Mouse (Mus musculus) T-helper 17 cell (primary cell): ENCODE data around the gene Prlr.

ENCODE experiments used
- in situ Hi-C, 2 experiments: fragments of 300-600 bp; cut with MboI, MseI; formaldehyde crosslinking; loops; 1 replicate in 1 of 2; 2 replicates in 1 of 2; pipeline ENCODE4 v1.15.1; 2025; ENCODE audit warnings: high pct_unique_total_duplicates in 2 of 2

The Prlr gene

GRCm38 (mm10) chr15:10235977-10236376 is 58.9 kb downstream of the Prlr start:
- in situ Hi-C loops, result no loop called here

GRCm38 (mm10) chr15:10236812-10237211 is 59.8 kb downstream of the Prlr start:
- in situ Hi-C loops, result no loop called here

- in situ Hi-C loops, result no loop called here
Measured at GRCm38 (mm10) chr15:10238454-10238853, 61.4 kb downstream of the Prlr start.

GRCm38 (mm10) chr15:10240228-10240795 is 63.3 kb downstream of the Prlr start:
- in situ Hi-C loops, result loop anchor here in 1 of 2 experiments (10.0 kb wide), 1 partner anchor 274 kb away; no protein-coding TSS in a partner anchor

- in situ Hi-C loops, result loop anchor here in 1 of 2 experiments (10.0 kb wide), 1 partner anchor 273 kb away; no protein-coding TSS in a partner anchor
Measured at GRCm38 (mm10) chr15:10242250-10242649, 65.2 kb downstream of the Prlr start.

GRCm38 (mm10) chr15:10249285-10249684 is 72.2 kb downstream of the Prlr start:
- in situ Hi-C loops, result loop anchor here in 1 of 2 experiments (10.0 kb wide), 1 partner anchor 266 kb away; no protein-coding TSS in a partner anchor

GRCm38 (mm10) chr15:10250784-10251183 is 73.7 kb downstream of the Prlr start:
- in situ Hi-C loops, result no loop called here

GRCm38 (mm10) chr15:10252526-10252925 is 75.5 kb downstream of the Prlr start:
- in situ Hi-C loops, result no loop called here

GRCm38 (mm10) chr15:10262219-10262618 is 85.2 kb downstream of the Prlr start:
- in situ Hi-C loops, result no loop called here

GRCm38 (mm10) chr15:10262641-10263040 is 85.6 kb downstream of the Prlr start:
- in situ Hi-C loops, result no loop called here

GRCm38 (mm10) chr15:10263420-10263819 is 86.4 kb downstream of the Prlr start:
- in situ Hi-C loops, result no loop called here

- in situ Hi-C loops, result no loop called here
Measured at GRCm38 (mm10) chr15:10264885-10265284, 87.8 kb downstream of the Prlr start.

GRCm38 (mm10) chr15:10267251-10267650 is 90.2 kb downstream of the Prlr start:
- in situ Hi-C loops, result no loop called here

- in situ Hi-C loops, result loop anchor here in 1 of 2 experiments (5.0 kb wide), 1 partner anchor 71 kb away; no protein-coding TSS in a partner anchor
Measured at GRCm38 (mm10) chr15:10276386-10276785, 99.3 kb downstream of the Prlr start.

GRCm38 (mm10) chr15:10277461-10277860 is 100.4 kb downstream of the Prlr start:
- in situ Hi-C loops, result loop anchor here in 1 of 2 experiments (5.0 kb wide), 1 partner anchor 70 kb away; no protein-coding TSS in a partner anchor

- in situ Hi-C loops, result no loop called here
Measured at GRCm38 (mm10) chr15:10281546-10281945, 104.5 kb downstream of the Prlr start.

GRCm38 (mm10) chr15:10283661-10284060 is 106.6 kb downstream of the Prlr start:
- in situ Hi-C loops, result no loop called here

- in situ Hi-C loops, result no loop called here
Measured at GRCm38 (mm10) chr15:10296570-10296969, 119.5 kb downstream of the Prlr start.

- in situ Hi-C loops, result no loop called here
Measured at GRCm38 (mm10) chr15:10298058-10298457, 121.0 kb downstream of the Prlr start.

- in situ Hi-C loops, result no loop called here
Measured at GRCm38 (mm10) chr15:10299467-10299866, 122.4 kb downstream of the Prlr start.

GRCm38 (mm10) chr15:10306461-10306860 is 129.4 kb downstream of the Prlr start:
- in situ Hi-C loops, result loop anchor here (5.0 kb wide), 2 partner anchors 739 to 859 kb away; no protein-coding TSS in a partner anchor

- in situ Hi-C loops, result loop anchor here in 1 of 2 experiments (10.0 kb wide), 2 partner anchors 427 to 857 kb away; no protein-coding TSS in a partner anchor
Measured at GRCm38 (mm10) chr15:10311826-10312225, 134.8 kb downstream of the Prlr start.
